Mouse (Mus musculus): ENCODE results near the gene Plch1. TPM values are rescaled to one million over a fixed set of nuclear protein-coding genes. Genes with fewer than 3 reads are reported as not detected.

Gene Plch1
- polyA plus RNA-seq, 1 experiment from 2014 or later: 5.4 TPM

DNA sequence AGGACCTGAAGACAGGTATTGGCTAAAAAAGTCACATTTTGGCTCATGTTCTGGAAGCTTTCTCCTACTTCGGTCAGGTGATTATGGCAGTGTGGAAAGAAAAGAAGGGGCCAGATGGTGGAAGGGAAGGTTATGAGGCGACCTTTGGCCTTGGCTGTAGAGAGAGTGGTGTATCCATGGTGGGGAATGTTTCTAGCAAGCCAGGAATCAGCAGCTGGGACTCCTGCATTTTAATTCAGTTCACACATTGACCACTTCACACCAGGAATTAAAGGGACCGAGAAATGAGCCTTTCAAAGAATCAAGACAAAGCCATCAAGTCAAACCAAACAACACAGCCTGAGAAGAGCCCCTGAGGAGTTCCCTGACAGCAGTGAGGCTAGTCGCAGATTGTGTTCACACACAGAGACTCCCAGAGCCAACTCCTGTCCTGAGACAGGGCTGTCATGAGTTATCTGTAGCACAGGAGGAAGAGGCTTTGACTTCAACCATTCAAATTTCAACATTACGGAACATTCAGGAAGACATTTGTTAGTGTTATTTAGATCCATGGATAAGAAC lies 112.4 kb downstream of the Plch1 start:
- Histone ChIP-seq H3K27ac (ENCODE audit: low read length) (no peak overlapping the region), H3K4me3 (ENCODE audit: low read length) (no peak overlapping the region), H3K4me2 (ENCODE audit: low read depth, low read length) (no peak overlapping the region), H3K4me1 (ENCODE audit: control insufficient read depth, insufficient read depth, low read length) (no peaks in the 10 kb centered on the region), H3K27me3 (replicated peaks; ENCODE audit: control insufficient read depth, insufficient read depth, low read length) (no peaks in the 10 kb centered on the region), H3K9me3 (ENCODE audit: control insufficient read depth, low read length) (no peaks in the 10 kb centered on the region), H3K36me3 (ENCODE audit: control insufficient read depth, insufficient read depth, low read length) (no peaks in the 10 kb centered on the region), H3K9ac (ENCODE audit: low read depth, low read length) (no peak overlapping the region)
- no peak for ATAC-seq
- 58% methylated on average over 5 of the region's 5 CpGs for WGBS

DNA sequence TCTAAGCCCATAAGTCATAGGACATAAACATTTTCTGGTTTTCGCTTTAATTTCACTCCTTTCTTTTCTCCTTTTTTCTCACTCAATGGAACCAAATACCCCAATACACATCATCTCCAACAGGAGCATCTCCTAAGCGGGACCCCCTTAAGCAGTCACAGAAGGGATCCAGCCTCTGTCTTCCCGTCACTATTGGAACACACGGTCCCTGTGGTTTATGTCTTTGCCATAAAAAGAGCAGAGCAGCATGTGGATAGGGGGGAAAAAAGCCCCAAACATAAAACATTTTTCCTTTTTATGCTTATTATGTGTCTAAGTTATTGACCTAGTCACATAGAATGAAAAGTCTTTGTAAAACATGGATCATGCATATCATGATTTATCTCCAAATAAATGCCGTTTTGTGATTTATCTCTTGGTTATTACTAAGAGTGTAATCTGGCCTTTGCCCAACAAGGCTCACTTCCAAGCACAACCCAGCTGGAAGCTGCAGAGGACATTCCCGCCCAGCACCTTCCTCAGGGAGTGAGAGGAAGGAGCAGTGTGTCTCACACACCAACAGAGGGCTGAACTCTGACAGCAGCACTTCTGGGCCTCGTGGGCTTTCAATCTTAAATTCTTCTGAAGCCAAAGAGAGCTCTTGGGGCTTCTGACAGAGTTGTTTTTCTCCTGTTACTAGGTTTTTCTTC lies 126.5 kb downstream of the Plch1 start:
- H3K4me3 ChIP-seq (ENCODE audit: low read length): no peak overlapping the region
- no peaks in the 10 kb centered on the region for H3K27me3 ChIP-seq (replicated peaks; ENCODE audit: control insufficient read depth, insufficient read depth, low read length)
- 54% methylated on average over 7 of the region's 7 CpGs for WGBS
- no peak overlapping the region for H3K27ac ChIP-seq (ENCODE audit: low read length)
- H3K4me1 ChIP-seq (ENCODE audit: control insufficient read depth, insufficient read depth, low read length): 0 out of 2 replicates have a peak, but pooled peaks cover 2% of the 10 kb centered on the region
- peak; percentile 59 for ATAC-seq
- no peak overlapping the region for H3K9ac ChIP-seq (ENCODE audit: low read depth, low read length)
- no peaks in the 10 kb centered on the region for H3K36me3 ChIP-seq (ENCODE audit: control insufficient read depth, insufficient read depth, low read length)
- no peaks in the 10 kb centered on the region for H3K9me3 ChIP-seq (ENCODE audit: control insufficient read depth, low read length)
- H3K4me2 ChIP-seq (ENCODE audit: low read depth, low read length): no peak overlapping the region

DNA sequence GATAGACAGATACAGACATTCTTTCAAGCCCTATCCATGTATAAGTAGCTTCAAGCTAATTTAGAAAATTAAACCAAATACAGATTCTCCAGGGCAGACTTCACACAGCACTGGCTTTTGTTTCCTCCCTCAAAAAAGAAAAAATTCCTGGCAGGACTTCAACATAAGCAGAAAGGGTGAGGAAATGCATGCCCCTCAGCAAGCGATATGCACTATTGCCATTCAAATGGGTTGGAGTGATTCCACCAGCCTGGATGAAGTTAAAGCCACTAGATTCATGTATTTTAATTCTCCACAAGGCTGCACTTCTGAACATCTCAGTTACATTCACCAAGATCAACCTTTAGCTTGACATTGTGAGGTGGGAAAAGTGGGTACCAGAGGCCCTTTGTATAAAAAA lies 138.5 kb downstream of the Plch1 start:
- Histone ChIP-seq H3K27ac (ENCODE audit: low read length) (no peak overlapping the region), H3K4me2 (ENCODE audit: low read depth, low read length) (no peak overlapping the region), H3K4me1 (ENCODE audit: control insufficient read depth, insufficient read depth, low read length) (no peaks in the 10 kb centered on the region), H3K36me3 (ENCODE audit: control insufficient read depth, insufficient read depth, low read length) (no peaks in the 10 kb centered on the region), H3K4me3 (ENCODE audit: low read length) (no peak overlapping the region), H3K27me3 (replicated peaks; ENCODE audit: control insufficient read depth, insufficient read depth, low read length) (no peaks in the 10 kb centered on the region), H3K9ac (ENCODE audit: low read depth, low read length) (no peak overlapping the region), H3K9me3 (ENCODE audit: control insufficient read depth, low read length) (no peaks in the 10 kb centered on the region)
- ATAC-seq: no peak
- 64% methylated on average over 1 of the region's 1 CpGs for WGBS

DNA sequence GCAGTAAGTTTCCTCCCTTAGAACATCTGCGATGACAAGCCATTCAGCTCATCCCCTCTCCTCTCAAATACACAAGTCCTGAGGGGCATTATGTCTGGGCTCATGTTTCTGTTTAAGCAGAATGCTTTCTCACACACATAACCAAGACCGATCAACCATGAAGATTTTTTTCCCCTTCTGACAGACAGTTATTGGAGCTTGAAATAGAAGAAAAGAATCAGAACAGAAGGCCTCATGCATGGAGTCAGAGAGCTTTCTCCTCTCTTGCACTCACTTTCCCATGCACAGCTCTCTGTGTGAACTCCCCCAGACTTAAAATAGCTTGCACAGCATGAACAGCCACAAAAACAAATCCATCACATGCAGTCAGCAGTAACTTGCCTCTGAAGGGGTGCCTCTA lies 159.2 kb downstream of the Plch1 start:
- no peak for ATAC-seq
- no peak overlapping the region for H3K27ac ChIP-seq (ENCODE audit: low read length)
- no peaks in the 10 kb centered on the region for H3K36me3 ChIP-seq (ENCODE audit: control insufficient read depth, insufficient read depth, low read length)
- H3K27me3 ChIP-seq (replicated peaks; ENCODE audit: control insufficient read depth, insufficient read depth, low read length): no peaks in the 10 kb centered on the region
- no peak overlapping the region for H3K4me3 ChIP-seq (ENCODE audit: low read length)
- 72% methylated on average over 2 of the region's 2 CpGs for WGBS
- H3K4me1 ChIP-seq (ENCODE audit: control insufficient read depth, insufficient read depth, low read length): no peaks in the 10 kb centered on the region
- H3K9ac ChIP-seq (ENCODE audit: low read depth, low read length): no peak overlapping the region
- no peak overlapping the region for H3K4me2 ChIP-seq (ENCODE audit: low read depth, low read length)
- H3K9me3 ChIP-seq (ENCODE audit: control insufficient read depth, low read length): no peaks in the 10 kb centered on the region

DNA sequence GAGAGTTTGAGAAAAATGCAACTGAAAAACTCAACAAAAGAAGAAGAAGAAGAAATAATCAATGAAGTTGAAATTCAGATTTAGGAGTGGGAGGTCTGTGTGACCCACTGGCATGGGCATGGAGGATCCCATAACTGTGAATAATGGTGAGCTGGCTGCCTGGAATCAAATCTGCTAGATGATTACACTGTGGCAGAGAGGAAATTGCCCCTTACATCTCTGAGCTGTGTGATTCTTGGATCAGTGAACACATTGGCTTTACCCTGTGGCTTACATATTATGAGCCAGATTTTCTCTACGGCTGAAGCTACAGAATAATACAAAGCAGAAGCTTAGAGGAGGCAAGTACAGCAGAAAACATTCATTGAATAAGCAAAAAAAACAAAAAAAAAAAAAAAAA lies 170.9 kb downstream of the Plch1 start:
- Histone ChIP-seq H3K4me1 (ENCODE audit: control insufficient read depth, insufficient read depth, low read length) (no peaks in the 10 kb centered on the region), H3K36me3 (ENCODE audit: control insufficient read depth, insufficient read depth, low read length) (no peaks in the 10 kb centered on the region), H3K9me3 (ENCODE audit: control insufficient read depth, low read length) (no peaks in the 10 kb centered on the region), H3K9ac (ENCODE audit: low read depth, low read length) (no peak overlapping the region), H3K4me3 (ENCODE audit: low read length) (no peak overlapping the region), H3K27ac (ENCODE audit: low read length) (no peak overlapping the region), H3K4me2 (ENCODE audit: low read depth, low read length) (no peak overlapping the region), H3K27me3 (replicated peaks; ENCODE audit: control insufficient read depth, insufficient read depth, low read length) (no peaks in the 10 kb centered on the region)
- 83% methylated on average over 1 of the region's 1 CpGs for WGBS
- no peak for ATAC-seq

DNA sequence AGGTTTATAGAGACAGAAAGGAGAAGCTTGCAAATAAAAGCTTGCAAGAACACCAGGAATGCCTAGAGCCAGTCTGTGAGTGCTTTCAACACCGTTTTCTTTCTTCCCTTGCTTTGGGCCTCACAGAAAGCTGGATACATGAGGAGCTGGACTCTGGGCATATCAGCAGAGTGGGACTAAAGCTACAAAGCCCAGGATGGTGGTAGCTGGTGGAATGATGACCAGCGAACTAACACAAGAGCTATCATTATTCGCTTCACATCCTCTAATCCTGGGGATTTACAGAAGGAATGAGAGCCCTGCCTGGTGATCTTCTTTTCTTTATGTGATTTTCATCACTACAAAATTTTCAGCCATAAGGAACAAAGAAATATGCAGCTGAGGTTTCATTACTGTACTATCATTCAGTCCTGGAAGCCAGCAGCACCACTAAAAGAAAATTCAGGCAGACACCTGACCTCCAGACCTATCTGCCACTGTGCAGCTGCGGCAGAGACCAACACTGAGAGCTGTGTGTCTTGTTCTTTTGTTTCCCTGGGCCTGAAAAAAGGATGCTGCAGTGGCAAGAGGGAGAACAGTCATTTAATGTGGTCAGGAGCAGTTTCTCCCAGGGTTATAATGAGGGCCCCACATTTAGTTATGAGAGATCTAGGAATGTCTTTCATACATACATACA lies 172.5 kb downstream of the Plch1 start:
- H3K36me3 ChIP-seq (ENCODE audit: control insufficient read depth, insufficient read depth, low read length): no peaks in the 10 kb centered on the region
- no peak overlapping the region for H3K27ac ChIP-seq (ENCODE audit: low read length)
- H3K9ac ChIP-seq (ENCODE audit: low read depth, low read length): no peak overlapping the region
- no peak for ATAC-seq
- no peak overlapping the region for H3K4me2 ChIP-seq (ENCODE audit: low read depth, low read length)
- no peak overlapping the region for H3K4me3 ChIP-seq (ENCODE audit: low read length)
- no peaks in the 10 kb centered on the region for H3K4me1 ChIP-seq (ENCODE audit: control insufficient read depth, insufficient read depth, low read length)
- 66% methylated on average over 4 of the region's 4 CpGs for WGBS
- no peaks in the 10 kb centered on the region for H3K9me3 ChIP-seq (ENCODE audit: control insufficient read depth, low read length)
- no peaks in the 10 kb centered on the region for H3K27me3 ChIP-seq (replicated peaks; ENCODE audit: control insufficient read depth, insufficient read depth, low read length)

DNA sequence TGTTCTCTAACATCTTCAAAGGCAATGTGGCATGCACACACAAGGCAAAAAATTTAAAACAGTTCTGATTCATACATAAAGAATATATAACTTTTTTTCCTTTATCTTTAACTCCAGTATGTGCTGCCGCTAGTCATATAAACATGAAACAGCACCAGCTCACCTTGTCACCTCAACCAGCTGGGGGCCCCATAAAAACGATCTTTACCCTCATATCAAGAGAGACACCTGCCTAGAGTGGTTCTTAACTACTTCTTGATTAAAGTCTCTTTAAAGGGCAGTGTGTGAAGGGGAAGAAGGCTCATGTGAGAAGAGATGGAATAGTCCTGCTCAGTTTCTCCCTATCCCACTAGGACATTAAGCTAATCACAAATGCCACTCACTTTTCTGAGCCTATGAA lies 205.6 kb downstream of the Plch1 start:
- Histone ChIP-seq H3K9ac (ENCODE audit: low read depth, low read length) (no peak overlapping the region), H3K4me1 (ENCODE audit: control insufficient read depth, insufficient read depth, low read length) (no peaks in the 10 kb centered on the region), H3K27me3 (replicated peaks; ENCODE audit: control insufficient read depth, insufficient read depth, low read length) (no peaks in the 10 kb centered on the region), H3K9me3 (ENCODE audit: control insufficient read depth, low read length) (no peaks in the 10 kb centered on the region), H3K27ac (ENCODE audit: low read length) (no peak overlapping the region), H3K4me3 (ENCODE audit: low read length) (no peak overlapping the region), H3K4me2 (ENCODE audit: low read depth, low read length) (no peak overlapping the region), H3K36me3 (ENCODE audit: control insufficient read depth, insufficient read depth, low read length) (no peaks in the 10 kb centered on the region)
- ATAC-seq: peak; percentile 92
- WGBS: 45% methylated on average over 2 of the region's 2 CpGs

DNA sequence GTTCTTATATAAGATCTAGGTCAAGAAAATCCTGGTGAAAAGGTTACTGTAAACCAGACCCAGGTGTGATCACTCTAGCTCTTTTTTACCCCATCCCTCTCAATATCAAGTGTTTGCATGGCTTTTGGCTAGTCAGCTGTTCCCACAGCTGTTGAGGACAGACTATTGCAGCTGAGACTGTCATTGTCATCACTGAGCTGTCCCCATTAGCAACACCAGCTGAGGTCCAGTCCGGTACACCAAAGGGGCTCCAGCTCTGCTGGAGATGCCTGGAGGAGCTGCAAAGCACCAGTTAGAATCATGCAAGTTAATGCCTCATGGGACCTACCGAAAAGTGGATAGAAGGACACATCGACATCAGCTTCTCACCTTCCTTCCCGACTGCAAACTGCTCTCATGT lies 206.5 kb downstream of the Plch1 start:
- H3K4me1 ChIP-seq (ENCODE audit: control insufficient read depth, insufficient read depth, low read length): no peaks in the 10 kb centered on the region
- ATAC-seq: no peak
- H3K27me3 ChIP-seq (replicated peaks; ENCODE audit: control insufficient read depth, insufficient read depth, low read length): no peaks in the 10 kb centered on the region
- no peaks in the 10 kb centered on the region for H3K36me3 ChIP-seq (ENCODE audit: control insufficient read depth, insufficient read depth, low read length)
- no peaks in the 10 kb centered on the region for H3K9me3 ChIP-seq (ENCODE audit: control insufficient read depth, low read length)
- WGBS: 89% methylated on average over 4 of the region's 4 CpGs
- H3K27ac ChIP-seq (ENCODE audit: low read length): no peak overlapping the region
- H3K4me2 ChIP-seq (ENCODE audit: low read depth, low read length): no peak overlapping the region
- H3K9ac ChIP-seq (ENCODE audit: low read depth, low read length): no peak overlapping the region
- no peak overlapping the region for H3K4me3 ChIP-seq (ENCODE audit: low read length)

DNA sequence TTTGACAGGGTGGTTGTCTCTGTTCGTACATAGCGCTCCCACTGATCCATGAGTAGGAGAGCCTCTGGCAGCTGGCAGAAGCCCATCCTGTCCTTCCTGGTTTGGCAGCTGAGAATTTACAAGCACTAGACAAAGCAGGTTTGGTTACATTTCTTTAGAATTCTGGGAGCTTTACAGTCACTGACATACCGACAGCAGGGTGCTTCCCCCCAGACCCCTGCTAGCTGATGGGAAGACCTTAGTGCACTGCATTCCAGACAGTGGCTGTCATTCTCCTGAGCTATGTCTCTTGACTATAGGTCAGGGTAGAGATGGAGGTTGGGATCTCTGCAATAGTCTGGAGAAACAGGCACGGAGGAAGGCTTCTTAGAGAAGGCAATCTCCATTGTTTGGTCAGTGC lies 230.5 kb downstream of the Plch1 start:
- Histone ChIP-seq H3K4me3 (ENCODE audit: low read length) (no peak overlapping the region), H3K27ac (ENCODE audit: low read length) (no peak overlapping the region), H3K9ac (ENCODE audit: low read depth, low read length) (no peak overlapping the region), H3K36me3 (ENCODE audit: control insufficient read depth, insufficient read depth, low read length) (no peaks in the 10 kb centered on the region), H3K4me2 (ENCODE audit: low read depth, low read length) (no peak overlapping the region), H3K27me3 (replicated peaks; ENCODE audit: control insufficient read depth, insufficient read depth, low read length) (no peaks in the 10 kb centered on the region), H3K4me1 (ENCODE audit: control insufficient read depth, insufficient read depth, low read length) (no peaks in the 10 kb centered on the region), H3K9me3 (ENCODE audit: control insufficient read depth, low read length) (no peaks in the 10 kb centered on the region)
- WGBS: 53% methylated on average over 4 of the region's 4 CpGs
- ATAC-seq: no peak
